Mouse (Mus musculus): Measurements from ENCODE around the gene Etv6.

The Etv6 gene

GRCm38 (mm10) chr6:134099976-134100743 lies 64.7 kb downstream of the Etv6 start:
- TF ChIP-seq POU5F1 (IDR thresholded peaks at IDR 0.05; ENCODE audit: borderline replicate concordance, low read length) (no peak), CTCF (conservative IDR thresholded peaks at IDR 0.05; ENCODE audit: low read length) (no peak), NANOG (IDR thresholded peaks at IDR 0.05; ENCODE audit: borderline replicate concordance, low read length) (no peak)
- peaks cover 10% of the 10 kb centered on the region; the same call in 1 of the 2 replicates for H3K36me3 ChIP-seq (ENCODE audit: insufficient read depth, low read length)
- H3K27me3 ChIP-seq (ENCODE audit: insufficient read depth, low read length), result no peaks in the 10 kb centered on the region
- H3K4me3 ChIP-seq (replicated peaks; ENCODE audit: low read length), result no peak overlapping the region
- no peaks in the 10 kb centered on the region for H3K9me3 ChIP-seq (ENCODE audit: low read length)
- H3K4me1 ChIP-seq (replicated peaks; ENCODE audit: low read depth, low read length), result no peaks in the 10 kb centered on the region

DNA sequence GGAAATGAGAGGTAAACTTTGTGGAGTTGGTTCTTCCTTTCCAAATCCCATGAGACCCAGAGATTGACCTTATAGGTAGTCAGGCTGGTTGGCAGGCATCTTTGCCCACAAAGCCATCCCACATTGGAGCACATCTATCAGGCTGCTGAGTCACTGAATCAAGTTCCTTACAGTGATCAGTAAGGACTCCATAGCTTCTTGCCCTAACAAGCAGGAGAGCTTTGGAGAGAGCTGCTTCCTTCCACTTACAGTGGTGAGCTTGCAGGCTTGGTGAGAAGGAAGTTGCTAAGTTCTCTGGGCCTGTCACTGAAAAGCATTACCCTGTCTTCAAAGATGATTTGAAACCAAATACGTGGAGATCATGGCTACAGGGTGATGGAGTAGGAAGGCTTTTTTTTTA lies 66.9 kb downstream of the Etv6 start:
- Histone ChIP-seq H3K36me3 (ENCODE audit: insufficient read depth, low read length) (peaks cover 10% of the 10 kb centered on the region; the same call in 1 of the 2 replicates), H3K27me3 (ENCODE audit: insufficient read depth, low read length) (no peaks in the 10 kb centered on the region), H3K4me3 (replicated peaks; ENCODE audit: low read length) (no peak overlapping the region), H3K9me3 (ENCODE audit: low read length) (no peaks in the 10 kb centered on the region), H3K4me1 (replicated peaks; ENCODE audit: low read depth, low read length) (no peaks in the 10 kb centered on the region)
- no peak for TF ChIP-seq POU5F1 (IDR thresholded peaks at IDR 0.05; ENCODE audit: borderline replicate concordance, low read length)
- no peak for TF ChIP-seq CTCF (conservative IDR thresholded peaks at IDR 0.05; ENCODE audit: low read length)
- TF ChIP-seq NANOG (IDR thresholded peaks at IDR 0.05; ENCODE audit: borderline replicate concordance, low read length), result no peak

GRCm38 (mm10) chr6:134103519-134103918 lies 68.0 kb downstream of the Etv6 start:
- Histone ChIP-seq H3K4me3 (replicated peaks; ENCODE audit: low read length) (no peak overlapping the region), H3K27me3 (ENCODE audit: insufficient read depth, low read length) (no peaks in the 10 kb centered on the region), H3K9me3 (ENCODE audit: low read length) (no peaks in the 10 kb centered on the region), H3K4me1 (replicated peaks; ENCODE audit: low read depth, low read length) (no peaks in the 10 kb centered on the region), H3K36me3 (ENCODE audit: insufficient read depth, low read length) (peaks cover 13% of the 10 kb centered on the region; the same call in 1 of the 2 replicates)
- TF ChIP-seq NANOG (IDR thresholded peaks at IDR 0.05; ENCODE audit: borderline replicate concordance, low read length), result no peak
- TF ChIP-seq POU5F1 (IDR thresholded peaks at IDR 0.05; ENCODE audit: borderline replicate concordance, low read length), result no peak

- Histone ChIP-seq H3K27me3 (ENCODE audit: insufficient read depth, low read length) (no peaks in the 10 kb centered on the region), H3K36me3 (ENCODE audit: insufficient read depth, low read length) (peaks cover 18% of the 10 kb centered on the region; the same call in 1 of the 2 replicates), H3K4me1 (replicated peaks; ENCODE audit: low read depth, low read length) (no peaks in the 10 kb centered on the region), H3K4me3 (replicated peaks; ENCODE audit: low read length) (no peak overlapping the region), H3K9me3 (ENCODE audit: low read length) (0 out of 2 replicates have a peak, but pooled peaks cover 10% of the 10 kb centered on the region)
- no peak for TF ChIP-seq NANOG (IDR thresholded peaks at IDR 0.05; ENCODE audit: borderline replicate concordance, low read length)
- TF ChIP-seq POU5F1 (IDR thresholded peaks at IDR 0.05; ENCODE audit: borderline replicate concordance, low read length), result no peak
- TF ChIP-seq CTCF (conservative IDR thresholded peaks at IDR 0.05; ENCODE audit: low read length), result no peak
These were observed 70.2 kb downstream of the Etv6 start for GRCm38 (mm10) chr6:134105514-134106201.

DNA sequence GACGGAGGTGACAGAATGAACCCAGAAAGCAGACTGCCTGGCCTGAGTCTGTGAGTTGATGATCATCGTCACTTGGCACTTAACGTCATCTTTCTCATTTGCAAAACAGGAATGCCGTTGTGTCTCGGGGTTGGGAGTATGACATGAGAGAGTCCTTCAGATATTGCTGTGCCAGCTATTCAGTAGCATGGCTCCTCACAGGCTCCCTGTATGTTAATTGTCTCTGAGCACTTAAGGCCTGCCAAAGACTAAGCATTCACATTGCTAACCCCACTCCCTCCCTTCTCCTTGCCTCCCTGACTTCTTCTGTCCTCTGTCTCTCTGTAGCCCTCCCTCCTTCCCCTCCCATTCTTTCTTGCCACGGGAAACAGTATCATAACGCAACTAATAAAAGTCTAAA lies 72.2 kb downstream of the Etv6 start:
- peaks cover 18% of the 10 kb centered on the region; the same call in 1 of the 2 replicates for H3K36me3 ChIP-seq (ENCODE audit: insufficient read depth, low read length)
- 0 out of 2 replicates have a peak, but pooled peaks cover 10% of the 10 kb centered on the region for H3K9me3 ChIP-seq (ENCODE audit: low read length)
- H3K4me1 ChIP-seq (replicated peaks; ENCODE audit: low read depth, low read length), result no peaks in the 10 kb centered on the region
- no peak for TF ChIP-seq CTCF (conservative IDR thresholded peaks at IDR 0.05; ENCODE audit: low read length)
- no peak for TF ChIP-seq POU5F1 (IDR thresholded peaks at IDR 0.05; ENCODE audit: borderline replicate concordance, low read length)
- TF ChIP-seq NANOG (IDR thresholded peaks at IDR 0.05; ENCODE audit: borderline replicate concordance, low read length), result no peak
- H3K4me3 ChIP-seq (replicated peaks; ENCODE audit: low read length), result no peak overlapping the region
- H3K27me3 ChIP-seq (ENCODE audit: insufficient read depth, low read length), result no peaks in the 10 kb centered on the region

GRCm38 (mm10) chr6:134109675-134110074 lies 74.2 kb downstream of the Etv6 start:
- Histone ChIP-seq H3K4me1 (replicated peaks; ENCODE audit: low read depth, low read length) (no peaks in the 10 kb centered on the region), H3K9me3 (ENCODE audit: low read length) (0 out of 2 replicates have a peak, but pooled peaks cover 10% of the 10 kb centered on the region), H3K27me3 (ENCODE audit: insufficient read depth, low read length) (no peaks in the 10 kb centered on the region), H3K4me3 (replicated peaks; ENCODE audit: low read length) (no peak overlapping the region), H3K36me3 (ENCODE audit: insufficient read depth, low read length) (peaks cover 16% of the 10 kb centered on the region; the same call in 1 of the 2 replicates)
- TF ChIP-seq POU5F1 (IDR thresholded peaks at IDR 0.05; ENCODE audit: borderline replicate concordance, low read length) (no peak), NANOG (IDR thresholded peaks at IDR 0.05; ENCODE audit: borderline replicate concordance, low read length) (no peak), CTCF (conservative IDR thresholded peaks at IDR 0.05; ENCODE audit: low read length) (no peak)

DNA sequence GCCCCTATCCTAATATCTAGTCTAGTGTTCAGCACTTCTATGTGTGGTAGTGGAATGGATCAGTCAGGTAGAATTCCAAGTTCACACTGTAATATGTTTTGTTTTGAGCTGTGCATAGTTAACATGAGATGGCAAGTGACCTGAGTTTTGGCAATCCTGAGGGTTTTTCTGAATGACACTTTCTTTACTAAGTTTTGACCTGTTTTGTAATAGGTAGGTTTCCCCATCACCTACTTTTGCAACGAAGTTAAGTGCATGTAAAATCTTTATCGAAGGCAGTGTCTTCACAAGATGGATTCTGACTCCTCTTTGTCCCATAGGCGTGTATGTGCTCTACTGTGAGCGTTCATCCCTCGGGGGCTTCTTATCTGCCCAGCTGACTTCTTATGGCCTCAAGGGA lies 74.7 kb downstream of the Etv6 start:
- Histone ChIP-seq H3K36me3 (ENCODE audit: insufficient read depth, low read length) (peaks cover 18% of the 10 kb centered on the region; the same call in 1 of the 2 replicates), H3K27me3 (ENCODE audit: insufficient read depth, low read length) (no peaks in the 10 kb centered on the region), H3K9me3 (ENCODE audit: low read length) (0 out of 2 replicates have a peak, but pooled peaks cover 10% of the 10 kb centered on the region), H3K4me1 (replicated peaks; ENCODE audit: low read depth, low read length) (no peaks in the 10 kb centered on the region), H3K4me3 (replicated peaks; ENCODE audit: low read length) (no peak overlapping the region)
- TF ChIP-seq POU5F1 (IDR thresholded peaks at IDR 0.05; ENCODE audit: borderline replicate concordance, low read length) (no peak), CTCF (conservative IDR thresholded peaks at IDR 0.05; ENCODE audit: low read length) (no peak), NANOG (IDR thresholded peaks at IDR 0.05; ENCODE audit: borderline replicate concordance, low read length) (no peak)

- TF ChIP-seq CTCF (conservative IDR thresholded peaks at IDR 0.05; ENCODE audit: low read length) (no peak), NANOG (IDR thresholded peaks at IDR 0.05; ENCODE audit: borderline replicate concordance, low read length) (no peak), POU5F1 (IDR thresholded peaks at IDR 0.05; ENCODE audit: borderline replicate concordance, low read length) (no peak)
- Histone ChIP-seq H3K27me3 (ENCODE audit: insufficient read depth, low read length) (no peaks in the 10 kb centered on the region), H3K4me1 (replicated peaks; ENCODE audit: low read depth, low read length) (no peaks in the 10 kb centered on the region), H3K4me3 (replicated peaks; ENCODE audit: low read length) (no peak overlapping the region), H3K36me3 (ENCODE audit: insufficient read depth, low read length) (peaks cover 20% of the 10 kb centered on the region; the same call in 1 of the 2 replicates), H3K9me3 (ENCODE audit: low read length) (0 out of 2 replicates have a peak, but pooled peaks cover 10% of the 10 kb centered on the region)
These were observed 76.1 kb downstream of the Etv6 start for GRCm38 (mm10) chr6:134111599-134111998.
